Mouse (Mus musculus) frontal cortex, postnatal 36 days (tissue): ENCODE measurements around the gene Kif17.

Experiments used
- DNase-seq, 2 experiments: peaks; one replicate each; pipeline ENCODE4 v3.0.0; 2022; ENCODE audit warnings: low spot score in 2 of 2

Gene Kif17

DNA sequence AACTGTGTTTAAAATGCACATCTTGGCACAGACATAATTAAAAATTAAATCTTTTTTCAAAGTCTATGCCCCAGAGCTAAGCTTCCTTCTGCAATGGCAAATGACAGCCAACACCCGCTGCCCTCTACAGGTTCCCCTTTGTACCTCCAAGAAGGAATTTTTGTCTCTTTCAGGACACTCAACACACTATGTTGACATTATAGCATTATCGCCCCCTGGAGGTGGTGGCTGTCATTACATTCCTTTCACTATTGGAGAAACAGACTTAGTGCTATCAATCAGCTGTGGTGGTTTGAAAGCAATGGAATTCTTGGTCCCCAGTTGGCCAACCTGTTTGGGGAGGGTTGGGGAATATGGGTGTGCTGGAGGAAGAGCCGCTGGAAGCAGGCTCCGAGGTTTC, 89.7 kb downstream of the Kif17 start:
- DNase-seq, result peak; percentile 51 to 58

DNA sequence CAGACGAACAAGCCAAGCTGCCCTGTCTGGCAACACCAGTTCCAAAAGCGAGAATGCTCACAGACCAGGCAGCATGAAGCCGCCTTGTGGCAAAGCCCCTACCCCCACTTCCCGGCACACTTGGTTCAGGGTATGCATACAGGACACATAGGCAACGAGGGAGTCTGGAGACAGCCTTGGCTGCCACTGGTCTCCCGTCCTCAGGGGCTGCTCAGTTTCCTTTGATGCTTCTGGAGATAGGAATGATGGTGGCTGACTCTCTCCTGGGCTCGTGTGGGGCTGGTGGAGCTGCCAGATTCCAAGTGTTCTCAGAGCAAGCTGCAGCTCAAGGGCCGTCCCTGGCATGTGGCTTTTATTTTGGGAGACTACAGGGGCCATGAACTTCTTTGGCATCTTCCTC, 91.2 kb downstream of the Kif17 start:
- no peak for DNase-seq

DNA sequence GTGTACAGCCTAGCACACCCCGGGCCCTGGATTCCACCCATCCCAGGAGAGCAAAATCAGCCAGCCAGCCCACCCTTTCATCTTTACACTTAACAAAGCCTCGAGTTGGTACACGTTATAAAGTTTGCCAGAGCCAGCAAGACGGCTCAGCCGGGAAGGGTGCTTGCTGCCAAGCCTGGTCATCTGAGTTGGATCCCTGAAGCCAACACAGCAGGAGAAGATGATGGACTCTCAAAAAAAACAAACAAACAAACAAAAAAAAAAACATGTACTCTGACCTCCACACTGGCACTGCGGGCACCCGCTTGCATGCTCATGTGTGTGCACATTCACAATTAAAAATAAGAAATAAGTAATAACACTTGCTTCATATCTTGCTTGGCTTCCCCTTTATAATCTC, 91.8 kb downstream of the Kif17 start:
- no peak for DNase-seq

DNA sequence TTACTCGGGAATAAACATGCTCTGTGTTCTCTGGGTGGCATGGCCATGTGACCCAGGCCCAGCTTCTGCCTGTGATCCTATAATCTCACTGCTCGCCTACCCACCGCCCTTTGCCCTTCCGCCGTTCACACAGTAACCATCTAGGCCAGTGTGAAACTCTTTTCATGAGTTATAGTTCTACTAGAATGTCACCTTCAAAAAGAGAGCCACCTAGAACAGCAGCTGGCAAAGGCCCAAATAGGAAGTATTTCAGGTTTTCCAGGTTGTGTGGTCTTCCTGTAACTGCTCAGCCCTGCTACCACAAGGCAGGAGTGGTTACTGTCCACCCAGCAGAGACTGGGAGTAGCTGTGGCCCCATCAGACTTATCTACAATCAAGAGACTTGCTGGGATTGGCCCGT, 92.5 kb downstream of the Kif17 start:
- no peak for DNase-seq

DNA sequence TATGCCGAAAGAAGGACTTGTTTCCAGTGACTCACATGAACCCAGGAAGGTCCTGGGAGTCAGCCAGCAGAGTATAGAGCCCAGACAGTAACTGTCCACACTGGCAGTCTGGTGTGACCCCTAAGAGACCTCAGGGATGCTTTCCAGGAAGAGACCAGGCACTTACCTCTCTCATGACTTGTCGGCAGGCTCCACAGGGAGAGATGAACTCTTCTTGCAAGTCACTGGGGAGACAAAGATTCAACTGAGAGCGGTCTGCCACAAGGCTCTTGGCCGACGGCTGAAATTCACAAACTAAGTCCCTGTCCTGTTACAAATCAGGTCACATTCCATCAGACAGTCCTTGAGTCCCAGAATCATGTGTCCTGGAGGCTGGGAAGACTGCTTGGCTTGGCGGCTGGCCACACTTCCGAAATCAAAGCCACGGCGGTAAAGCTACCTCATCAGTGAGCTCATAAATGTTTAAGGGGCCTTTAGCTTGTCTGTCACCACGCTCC, 93.2 kb downstream of the Kif17 start:
- DNase-seq, result no peak

DNA sequence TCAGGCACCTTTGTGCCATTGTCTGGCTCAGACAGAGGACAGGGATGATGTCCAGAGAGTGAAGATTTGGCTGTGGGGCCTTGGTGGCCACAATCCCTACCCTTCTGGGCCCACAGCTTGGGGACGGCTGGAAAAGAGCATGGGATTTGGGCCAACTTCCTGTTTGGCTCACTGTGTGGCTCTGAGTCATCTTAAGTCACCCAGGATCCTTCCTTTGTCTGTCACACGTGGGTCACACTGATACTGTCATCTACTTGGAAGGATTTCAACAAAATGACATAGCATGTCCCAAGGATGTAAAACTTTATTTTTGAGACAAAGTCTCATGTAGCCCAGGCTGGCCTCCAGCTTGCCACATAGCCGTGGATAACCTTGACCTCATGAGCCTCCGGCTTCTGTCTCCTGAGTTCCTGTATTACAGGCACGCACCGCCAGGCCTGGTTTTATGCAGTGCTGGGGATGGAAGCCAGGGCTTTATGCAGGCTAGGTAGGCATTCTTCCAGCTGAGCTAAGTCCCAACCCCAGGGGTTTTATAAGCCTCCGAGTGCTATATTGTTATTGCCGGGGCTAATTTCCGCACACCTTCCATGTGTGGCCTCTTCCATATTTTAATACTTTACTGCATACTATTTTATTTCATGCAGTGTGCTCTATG, 94.8 kb downstream of the Kif17 start:
- no peak for DNase-seq

DNA sequence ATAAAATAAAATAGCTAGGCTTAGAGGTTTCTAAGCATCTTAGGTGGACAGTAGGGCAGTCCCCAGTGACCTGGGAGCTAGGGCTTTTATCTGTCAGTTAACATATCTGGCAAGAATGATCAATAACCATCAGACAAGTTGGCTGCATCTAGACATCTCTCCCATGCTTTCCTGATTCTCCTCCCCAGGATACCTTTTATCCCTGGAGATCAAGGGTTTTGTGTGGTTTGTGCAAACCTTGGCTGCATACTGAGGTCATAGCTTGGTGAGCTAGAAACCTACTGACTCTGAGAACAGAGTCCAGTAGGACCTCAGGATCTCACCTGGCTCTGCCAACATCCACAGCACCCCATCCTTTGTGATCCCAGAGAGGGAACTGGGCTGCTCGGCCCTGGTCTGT, 97.0 kb downstream of the Kif17 start:
- no peak for DNase-seq

DNA sequence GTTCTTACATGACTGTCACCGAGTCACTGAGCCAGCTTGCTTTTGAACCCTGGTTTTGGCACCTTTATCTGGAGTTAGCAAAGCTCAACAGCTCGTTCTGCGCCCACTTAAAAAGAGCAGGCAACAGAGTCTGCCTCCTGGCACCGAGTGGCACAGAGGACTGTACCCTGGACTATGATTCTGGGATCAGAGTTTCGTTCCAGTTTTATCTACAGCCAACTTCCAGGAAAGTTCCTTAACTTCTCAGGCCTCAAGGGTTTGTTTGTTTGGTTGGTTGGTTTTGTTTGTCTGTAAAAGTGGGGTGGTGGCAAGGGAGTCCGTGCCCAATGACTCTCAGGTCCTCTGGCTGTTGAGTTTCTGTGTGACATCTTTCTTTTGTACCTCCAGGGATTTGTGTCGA, 98.5 kb downstream of the Kif17 start:
- no peak for DNase-seq
